Mouse (Mus musculus) adrenal gland, postnatal 0 days (tissue): ENCODE data around the gene Ntrk2. TPM values are rescaled to one million over a fixed set of nuclear protein-coding genes. Genes with fewer than 3 reads are reported as not detected.

Source experiments
- polyA plus RNA-seq: library from polyadenylated mRNA; unstranded; fragments of >200 nt; fragmentation: Nextera tagmentation; extraction: Ambion mirVana; gene quantifications from 2 replicates; pipeline ENCODE4 v1.2.1, GENCODE M21; 2015

The Ntrk2 gene
- 12.4 and 18.8 TPM in 2 replicates for polyA plus RNA-seq

GRCm38 (mm10) chr13:58806397-58806892 lies at the start of gene Ntrk2:
TSS of gene Ntrk2 (plus strand) at chr13:58806569.

Other genes starting within 250 kb of the Ntrk2 start
- gene Slc28a3, start 195.7 kb upstream of the Ntrk2 start, polyA plus RNA-seq = not detected in 2 replicates